Mouse (Mus musculus) midbrain, postnatal 0 days (tissue): ENCODE results near the gene Asb17. TPM values are rescaled to one million over a fixed set of nuclear protein-coding genes. Genes with fewer than 3 reads are reported as not detected.

ENCODE experiments used
- ATAC-seq: fragments of 200-750 bp; cut with Nextera tagmentation; 2 replicates; pipeline ENCODE4 v1.8.0; 2017; ENCODE audit warnings: moderate number of reproducible peaks, mild to moderate bottlenecking, moderate TSS enrichment, moderate library complexity; ENCODE audit not compliant: low FRiP score
- DNase-seq: peaks from one replicate; pipeline ENCODE4 v3.0.0-alpha.2; 2015; ENCODE audit warnings: low spot score
- H3K27ac ChIP-seq: fragments of 300-500 bp; sonication (generic); 2 replicates; pipeline ENCODE4 v1.5.1; 2014; ENCODE audit warnings: low read depth, mild to moderate bottlenecking, low read length, mixed read lengths
- H3K27me3 ChIP-seq: fragments of 300-500 bp; sonication (generic); 2 replicates; pipeline ENCODE4 v1.6.1; 2014; ENCODE audit warnings: low read length, control low read depth, mixed read lengths; ENCODE audit not compliant: insufficient read depth
- H3K36me3 ChIP-seq: fragments of 300-500 bp; sonication (generic); 2 replicates; pipeline ENCODE4 v1.6.1; 2014; ENCODE audit warnings: low read length, control low read depth, mixed read lengths; ENCODE audit not compliant: insufficient read depth
- H3K4me1 ChIP-seq: fragments of 300-500 bp; sonication (generic); 2 replicates; pipeline ENCODE4 v1.6.1; 2014; ENCODE audit warnings: mild to moderate bottlenecking, control low read depth, antibody characterized with exemption, low read length, mixed read lengths; ENCODE audit not compliant: insufficient read depth
- H3K4me2 ChIP-seq: fragments of 300-500 bp; sonication (generic); 2 replicates; pipeline ENCODE4 v1.6.1; 2014; ENCODE audit warnings: low read depth, mild to moderate bottlenecking, low read length, mixed read lengths; ENCODE audit not compliant: poor library complexity, severe bottlenecking
- H3K4me3 ChIP-seq: fragments of 300-500 bp; sonication (generic); 2 replicates; pipeline ENCODE4 v1.5.1; 2014; ENCODE audit warnings: low read depth, mild to moderate bottlenecking, low read length, moderate library complexity
- H3K9ac ChIP-seq: fragments of 300-500 bp; sonication (generic); replicated peaks from 2 replicates; pipeline ENCODE4 v1.6.1; 2014; ENCODE audit warnings: mild to moderate bottlenecking, low read length, moderate library complexity, mixed read lengths; ENCODE audit not compliant: poor library complexity, severe bottlenecking
- H3K9me3 ChIP-seq: fragments of 300-500 bp; sonication (generic); 2 replicates; pipeline ENCODE4 v1.6.1; 2016; ENCODE audit warnings: low read length, control low read depth
- CTCF ChIP-seq: IDR thresholded peaks from 2 replicates; pipeline ENCODE4 v1.5.1; 2016; ENCODE audit warnings: antibody characterized with exemption, mild to moderate bottlenecking
- WGBS: fragments of 180-500 bp; shearing (Covaris S2); extraction: QIAGEN DNeasy Blood & Tissue Kit; methylation state at CpG from one replicate; pipeline ENCODE4 v1.1.7; 2014; 5-methylcytosine and 5-hydroxymethylcytosine counted together
- polyA plus RNA-seq: library from polyadenylated mRNA; unstranded; fragments of >200 nt; fragmentation: Nextera tagmentation; extraction: Ambion mirVana; gene quantifications from 2 replicates; pipeline ENCODE4 v1.2.1, GENCODE M21; 2015
- total RNA-seq: library from RNA; depleted of rRNA; stranded (reverse); fragments of >200 nt; gene quantifications from 2 replicates; pipeline ENCODE4 v1.2.3, GENCODE M21; 2014; rRNA removed

The Asb17 gene
- total RNA-seq: 0.44 TPM in 1 of 2 replicates, not detected in the other
- 0.07 TPM in 1 of 2 replicates, not detected in the other for polyA plus RNA-seq

DNA sequence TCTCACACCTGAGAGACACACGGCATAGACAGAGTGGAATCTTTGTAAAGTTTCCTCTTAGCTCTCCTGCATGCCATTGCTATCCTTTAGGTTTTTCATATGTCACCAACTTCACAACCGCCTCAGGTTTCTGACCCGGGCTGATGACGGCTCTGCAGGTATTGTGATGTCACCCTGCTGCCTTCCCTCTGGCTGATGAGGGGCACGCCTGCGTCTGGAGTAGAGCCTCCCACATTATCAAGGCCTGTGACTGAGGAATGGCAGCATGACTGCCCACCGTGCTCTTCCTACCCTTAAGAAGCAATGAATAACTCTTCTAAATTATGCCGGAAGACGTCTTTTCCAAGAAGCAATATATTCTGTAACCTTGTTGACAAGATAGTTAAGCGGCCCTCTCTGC, at the start of gene Asb17:
Gene Asb17, plus strand, starts transcription at position 180 of the 400 bp plus-strand sequence.
- no peaks in the 10 kb centered on the region for H3K9me3 ChIP-seq
- no peaks in the 10 kb centered on the region for H3K36me3 ChIP-seq
- 93% methylated on average over 10 of the region's 10 CpGs for WGBS
- H3K4me2 ChIP-seq: no peak within 1 kb of the TSS
- no peak within 1 kb of the TSS for H3K9ac ChIP-seq
- H3K4me1 ChIP-seq: no peaks in the 10 kb centered on the region
- no peak within 1 kb of the TSS for H3K4me3 ChIP-seq
- H3K27me3 ChIP-seq: no peaks in the 10 kb centered on the region
- DNase-seq (no peak), ATAC-seq (no peak)
- H3K27ac ChIP-seq: no peak within 1 kb of the TSS
- no peak for TF ChIP-seq CTCF

GRCm38 (mm10) chr3:153797574-153797973, 46.4 kb upstream of the Asb17 start:
- H3K4me3 ChIP-seq: no peak overlapping the region
- TF ChIP-seq CTCF: no peak
- H3K27ac ChIP-seq: no peak overlapping the region
- no peaks in the 10 kb centered on the region for H3K9me3 ChIP-seq
- H3K4me1 ChIP-seq: no peaks in the 10 kb centered on the region
- WGBS: 84% methylated on average over 7 of the region's 7 CpGs
- no peak overlapping the region for H3K9ac ChIP-seq
- H3K27me3 ChIP-seq: no peaks in the 10 kb centered on the region
- ATAC-seq (no peak), DNase-seq (no peak)
- H3K36me3 ChIP-seq: no peaks in the 10 kb centered on the region
- no peak overlapping the region for H3K4me2 ChIP-seq

GRCm38 (mm10) chr3:153799603-153800002, 44.4 kb upstream of the Asb17 start:
- no peak for TF ChIP-seq CTCF
- DNase-seq (no peak), ATAC-seq (no peak)
- H3K36me3 ChIP-seq: no peaks in the 10 kb centered on the region
- H3K27me3 ChIP-seq: no peaks in the 10 kb centered on the region
- no peak overlapping the region for H3K9ac ChIP-seq
- 88% methylated on average over 11 of the region's 11 CpGs for WGBS
- no peaks in the 10 kb centered on the region for H3K4me1 ChIP-seq
- H3K4me2 ChIP-seq: no peak overlapping the region
- no peak overlapping the region for H3K4me3 ChIP-seq
- H3K9me3 ChIP-seq: no peaks in the 10 kb centered on the region
- no peak overlapping the region for H3K27ac ChIP-seq

DNA sequence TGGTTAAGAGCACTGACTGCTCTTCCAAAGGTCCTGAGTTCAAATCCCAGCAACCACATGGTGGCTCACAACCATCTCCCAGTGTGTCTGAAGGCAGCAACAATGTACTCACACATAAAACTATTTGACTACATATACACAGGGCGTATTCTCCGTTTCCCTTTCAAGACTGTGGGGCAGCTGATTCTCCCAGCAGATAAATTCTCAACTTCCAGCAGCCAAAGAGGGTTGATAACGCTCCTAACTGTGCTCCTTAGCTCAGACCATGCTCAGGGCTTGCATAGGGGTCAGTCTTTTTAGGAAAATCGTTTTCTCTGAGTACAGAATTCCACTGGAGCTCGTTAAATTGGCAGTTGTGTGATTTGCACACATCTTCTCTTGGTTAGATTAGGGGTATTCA, 43.3 kb upstream of the Asb17 start:
- no peak overlapping the region for H3K27ac ChIP-seq
- 85% methylated on average over 5 of the region's 5 CpGs for WGBS
- H3K9ac ChIP-seq: no peak overlapping the region

DNA sequence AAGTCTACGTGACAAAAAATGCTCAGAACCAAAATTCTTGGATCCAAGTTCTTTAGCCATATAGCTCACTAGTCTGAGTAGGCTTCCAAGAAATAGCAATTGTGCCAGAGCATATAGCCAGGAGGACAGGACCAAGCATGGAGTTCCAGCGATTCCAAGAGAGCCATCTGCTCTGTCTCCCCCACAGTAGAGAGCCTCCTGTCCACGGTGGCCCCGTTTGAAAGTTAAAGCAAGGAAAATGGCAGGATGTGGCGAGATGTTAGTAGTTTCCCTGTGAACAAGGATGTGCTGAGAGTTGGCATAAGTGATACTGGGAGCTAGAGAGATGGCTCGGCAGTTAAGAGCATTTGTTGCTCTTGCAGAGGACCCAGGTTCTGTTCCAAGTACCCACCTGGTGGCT, 42.5 kb upstream of the Asb17 start:
- ATAC-seq: no peak
- no peak for TF ChIP-seq CTCF
- no peaks in the 10 kb centered on the region for H3K9me3 ChIP-seq

More for the DNA sequence above, 43.3 kb upstream of the Asb17 start:
- ATAC-seq (no peak), DNase-seq (no peak)
- H3K4me1 ChIP-seq: no peaks in the 10 kb centered on the region
- no peaks in the 10 kb centered on the region for H3K36me3 ChIP-seq
- TF ChIP-seq CTCF: no peak
- H3K9me3 ChIP-seq: no peaks in the 10 kb centered on the region
- no peaks in the 10 kb centered on the region for H3K27me3 ChIP-seq
- no peak overlapping the region for H3K4me2 ChIP-seq
- no peak overlapping the region for H3K4me3 ChIP-seq

DNA sequence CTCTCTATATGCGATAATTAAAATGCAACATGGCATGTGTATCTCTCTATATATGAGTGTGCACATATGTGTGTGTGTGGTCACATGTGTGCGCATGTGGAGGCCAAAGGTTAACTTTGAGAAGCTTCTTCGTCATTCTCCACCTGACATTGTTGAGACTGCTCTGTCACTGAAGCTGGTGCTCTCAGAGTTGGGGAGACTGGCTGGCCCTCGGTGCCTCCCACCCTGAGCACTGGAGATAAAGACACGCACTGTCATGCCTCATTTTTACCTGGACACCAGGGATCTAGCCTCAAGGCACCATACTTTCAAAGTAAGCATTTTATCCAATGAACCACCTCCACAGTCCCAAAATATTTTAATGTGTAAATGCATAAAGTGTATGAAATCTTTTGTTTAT, 41.4 kb upstream of the Asb17 start:
- ATAC-seq (no peak), DNase-seq (no peak)
- no peak overlapping the region for H3K9ac ChIP-seq
- no peaks in the 10 kb centered on the region for H3K36me3 ChIP-seq
- peaks cover 5% of the 10 kb centered on the region; the same call in 1 of the 2 replicates for H3K4me1 ChIP-seq
- no peak overlapping the region for H3K4me2 ChIP-seq
- WGBS: 90% methylated on average over 5 of the region's 5 CpGs
- H3K27me3 ChIP-seq: no peaks in the 10 kb centered on the region
- no peaks in the 10 kb centered on the region for H3K9me3 ChIP-seq
- H3K4me3 ChIP-seq: no peak overlapping the region
- no peak overlapping the region for H3K27ac ChIP-seq
- TF ChIP-seq CTCF: no peak

More for the DNA sequence above, 42.5 kb upstream of the Asb17 start:
- no peak overlapping the region for H3K4me3 ChIP-seq
- H3K36me3 ChIP-seq: no peaks in the 10 kb centered on the region
- no peaks in the 10 kb centered on the region for H3K27me3 ChIP-seq
- 90% methylated on average over 6 of the region's 6 CpGs for WGBS
- H3K9ac ChIP-seq: no peak overlapping the region
- DNase-seq: no peak
- no peak overlapping the region for H3K27ac ChIP-seq
- H3K4me1 ChIP-seq: peaks cover 5% of the 10 kb centered on the region; the same call in 1 of the 2 replicates
- H3K4me2 ChIP-seq: no peak overlapping the region
